Mouse (Mus musculus) adrenal gland, postnatal 4 days (tissue): ENCODE data around the gene Tcf25. TPM values are rescaled to one million over a fixed set of nuclear protein-coding genes. Genes with fewer than 3 reads are reported as not detected.
"Not testable (repeated sequence)": the region's sequence is repeated elsewhere in the genome, so short reads cannot be mapped to it uniquely, and the experiment has no call there.

Experiments
- DNase-seq, 2 experiments: peaks; one replicate each; pipeline ENCODE4 v3.0.0; 2021 to 2022; ENCODE audit warnings: low spot score in 2 of 2, mixed read lengths in 2 of 2
- total RNA-seq, 2 experiments: library from RNA; stranded (reverse); gene quantifications; 2 replicates each; pipeline ENCODE4 v1.2.3; 2021

Gene Tcf25
- total RNA-seq, 2 experiments from 2014 or later, result 221 to 224 TPM

DNA sequence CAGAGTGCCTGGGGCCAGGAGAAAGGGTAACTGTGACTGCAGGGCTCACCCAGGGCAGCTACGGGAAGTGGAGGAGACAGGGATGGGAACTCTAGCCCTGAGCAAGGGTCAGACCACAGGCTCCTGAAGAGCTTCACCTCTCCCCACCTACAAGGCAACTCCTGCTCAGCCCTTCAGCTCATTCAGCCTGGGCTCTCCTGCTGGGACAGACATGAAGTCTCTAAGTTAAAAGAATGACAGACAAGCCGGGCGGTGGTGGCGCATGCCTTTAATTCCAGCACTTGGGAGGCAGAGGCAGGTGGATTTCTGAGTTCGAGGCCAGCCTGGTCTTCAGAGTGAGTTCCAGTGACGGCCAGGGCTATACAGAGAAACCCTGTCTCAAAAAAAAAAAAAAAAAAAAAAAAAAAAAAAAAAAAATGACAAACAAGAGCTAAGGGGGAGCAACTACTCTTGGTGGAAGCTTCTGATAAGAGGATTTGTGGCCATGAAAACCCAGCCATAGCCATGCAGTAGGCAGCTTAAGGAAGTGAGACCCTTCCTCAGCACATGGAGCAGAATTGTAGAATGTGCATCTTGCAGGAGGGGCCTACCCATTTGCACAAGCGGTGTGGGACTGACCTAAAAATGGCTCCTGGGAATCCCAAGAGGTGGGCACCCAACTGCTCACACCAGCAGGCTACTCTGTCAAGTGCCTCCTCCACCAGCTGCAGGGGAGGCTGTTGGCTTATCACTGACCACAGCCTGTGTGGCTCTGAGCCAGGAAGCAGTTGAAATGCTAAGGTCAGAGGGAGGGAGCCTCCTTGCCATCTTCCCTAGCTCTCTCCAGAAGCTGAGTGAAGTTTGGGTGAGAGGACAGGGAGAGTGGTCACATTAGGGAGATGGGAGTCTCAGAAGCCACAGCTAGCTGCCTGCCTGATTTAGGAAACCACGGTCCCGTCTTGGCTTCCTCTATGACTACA lies 35.3 kb downstream of the Tcf25 start:
- peak in 1 of 2 experiments; percentile 43 for DNase-seq

DNA sequence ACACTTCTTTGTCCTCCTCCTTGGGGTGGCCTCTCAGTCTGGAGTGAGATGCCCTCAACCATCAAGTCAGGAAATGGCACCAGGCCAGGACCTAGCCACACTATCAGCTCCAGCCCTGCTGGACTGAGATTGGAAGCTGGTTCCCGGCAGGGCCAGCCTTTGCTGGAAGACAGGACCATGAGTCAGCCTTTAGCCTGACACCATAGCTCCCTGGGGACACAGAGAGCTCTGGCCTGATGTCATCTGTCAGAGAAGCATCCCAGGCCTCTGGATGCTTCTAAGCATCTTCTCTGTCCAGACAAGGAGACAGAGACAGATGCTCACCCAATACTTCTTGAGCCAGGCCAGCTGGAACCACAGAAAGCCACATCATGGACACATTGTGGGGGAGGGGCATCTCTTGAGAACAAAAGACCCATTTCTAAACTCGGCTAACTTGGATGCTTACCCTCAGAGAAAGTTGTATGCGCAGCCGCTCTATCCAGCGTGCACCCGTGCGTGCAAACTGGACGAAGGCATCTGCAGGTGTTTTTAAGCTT lies 36.6 kb downstream of the Tcf25 start:
- no peak for DNase-seq

DNA sequence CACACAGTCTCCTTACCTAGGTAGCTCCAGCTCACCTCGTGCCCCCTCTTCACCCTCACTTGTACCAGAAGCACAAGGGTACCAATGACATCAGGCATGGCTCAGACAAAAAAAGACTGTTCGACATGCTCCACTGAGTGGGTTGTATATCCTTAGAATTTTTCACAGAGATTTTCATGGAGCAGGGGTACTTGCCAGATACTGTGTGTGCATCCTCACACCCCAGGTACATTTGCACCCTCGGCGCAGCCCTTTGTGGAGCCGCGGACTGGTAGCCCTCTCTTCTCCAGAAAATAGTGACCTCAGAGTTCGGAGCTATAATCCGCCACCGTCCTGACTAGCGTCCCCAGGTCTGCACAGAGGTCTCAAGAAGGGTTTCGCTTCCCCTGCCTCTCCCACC lies 37.2 kb downstream of the Tcf25 start:
- DNase-seq, result no peak

DNA sequence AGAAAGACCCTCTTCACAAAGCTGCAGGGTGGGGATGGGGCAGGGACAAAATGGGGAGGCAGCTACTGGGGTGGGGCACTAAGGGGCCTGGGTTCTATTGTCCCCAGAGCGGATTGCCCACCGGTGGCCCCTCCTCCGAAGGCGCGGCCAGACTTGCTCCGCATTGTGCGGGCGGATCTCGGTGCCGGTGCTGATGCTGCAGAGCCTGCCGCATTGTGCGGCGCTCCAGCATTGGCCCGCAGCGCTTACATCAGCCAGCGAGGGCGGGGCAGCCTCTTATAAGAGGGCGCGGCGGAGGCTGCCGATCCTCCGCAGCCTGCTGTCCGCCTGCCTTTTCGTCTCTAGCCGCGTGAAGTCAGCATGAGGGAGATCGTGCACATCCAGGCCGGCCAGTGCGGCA lies 37.7 kb downstream of the Tcf25 start, which contains the start of gene Tubb3:
Tubb3 (plus strand) TSS at position 179 of the 400 bp plus-strand sequence.
- DNase-seq, result no peak

DNA sequence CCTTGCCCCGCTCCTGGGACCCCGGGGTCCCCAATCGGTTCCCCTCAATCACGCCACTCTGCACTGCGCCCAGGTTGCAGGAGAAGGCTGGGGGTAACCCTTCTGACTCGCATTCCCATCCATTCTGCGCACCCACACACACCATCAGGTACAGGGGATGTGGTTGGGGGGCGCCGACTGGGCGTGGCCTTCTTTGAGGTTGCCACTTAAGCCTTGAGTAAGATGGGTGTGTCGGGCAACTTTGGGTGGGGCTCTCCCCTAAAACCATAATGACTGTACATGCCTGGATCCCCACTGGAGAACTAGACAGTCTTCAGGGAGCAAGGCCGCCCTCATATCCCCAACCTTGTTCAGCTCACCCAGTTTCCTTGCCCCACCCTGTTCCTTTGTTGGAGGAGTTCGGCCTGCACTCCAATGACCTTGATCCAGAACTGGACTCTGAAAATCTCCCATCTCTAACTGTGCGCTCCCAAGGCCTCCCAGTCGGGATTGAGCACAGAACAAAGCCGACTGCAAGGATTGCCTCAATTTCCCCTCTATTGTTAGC lies 38.3 kb downstream of the Tcf25 start:
- DNase-seq, result no peak

DNA sequence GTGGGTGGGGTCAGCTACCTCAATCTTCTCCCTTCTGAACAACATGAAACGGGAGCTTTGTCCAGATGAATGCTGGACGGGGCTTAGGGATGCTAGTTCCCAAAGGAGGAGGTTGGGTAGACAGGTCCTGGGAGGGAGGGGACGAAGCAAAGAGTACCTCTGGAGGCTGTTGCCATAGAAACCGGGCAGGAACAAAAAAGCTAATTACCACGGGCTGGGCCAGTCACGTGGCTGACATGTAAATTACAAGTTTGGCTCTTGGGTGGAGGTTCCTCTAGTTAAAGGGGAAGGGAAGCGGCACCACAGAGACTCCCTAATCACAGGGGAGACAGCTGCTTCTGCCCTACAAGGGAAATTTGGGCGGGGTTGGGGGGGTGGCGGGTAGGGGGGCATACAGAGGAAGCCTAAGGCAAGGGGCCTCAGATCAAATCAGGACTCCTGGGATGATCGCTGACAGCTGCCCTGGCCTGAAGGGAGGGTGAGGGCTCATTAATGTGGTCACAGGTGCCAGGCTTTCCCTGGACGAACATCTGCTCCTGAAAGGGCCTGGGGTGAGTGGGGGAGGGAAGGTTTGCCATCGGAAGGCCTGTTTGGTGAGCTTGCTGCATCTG lies 39.1 kb downstream of the Tcf25 start:
- DNase-seq, result no peak

DNA sequence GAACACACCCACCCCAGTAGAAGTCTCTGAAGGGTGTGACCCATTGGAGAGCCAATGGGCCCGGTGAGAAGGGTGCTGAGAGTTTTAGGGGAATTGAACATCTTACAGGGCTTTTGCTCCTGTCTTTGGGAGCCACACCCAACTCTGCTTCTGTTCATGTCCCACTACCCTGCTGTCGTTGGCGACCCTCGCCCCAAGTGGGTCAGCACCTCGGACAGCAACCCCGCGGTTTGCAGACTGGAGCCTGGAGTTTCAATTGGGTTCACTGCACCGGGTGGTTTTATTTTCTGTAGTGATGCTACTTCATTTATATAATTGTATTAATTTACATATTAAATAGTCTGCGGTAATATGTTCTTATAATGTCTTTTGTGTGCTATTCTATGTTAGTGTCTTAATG lies 40.7 kb downstream of the Tcf25 start:
- DNase-seq, result no peak

DNA sequence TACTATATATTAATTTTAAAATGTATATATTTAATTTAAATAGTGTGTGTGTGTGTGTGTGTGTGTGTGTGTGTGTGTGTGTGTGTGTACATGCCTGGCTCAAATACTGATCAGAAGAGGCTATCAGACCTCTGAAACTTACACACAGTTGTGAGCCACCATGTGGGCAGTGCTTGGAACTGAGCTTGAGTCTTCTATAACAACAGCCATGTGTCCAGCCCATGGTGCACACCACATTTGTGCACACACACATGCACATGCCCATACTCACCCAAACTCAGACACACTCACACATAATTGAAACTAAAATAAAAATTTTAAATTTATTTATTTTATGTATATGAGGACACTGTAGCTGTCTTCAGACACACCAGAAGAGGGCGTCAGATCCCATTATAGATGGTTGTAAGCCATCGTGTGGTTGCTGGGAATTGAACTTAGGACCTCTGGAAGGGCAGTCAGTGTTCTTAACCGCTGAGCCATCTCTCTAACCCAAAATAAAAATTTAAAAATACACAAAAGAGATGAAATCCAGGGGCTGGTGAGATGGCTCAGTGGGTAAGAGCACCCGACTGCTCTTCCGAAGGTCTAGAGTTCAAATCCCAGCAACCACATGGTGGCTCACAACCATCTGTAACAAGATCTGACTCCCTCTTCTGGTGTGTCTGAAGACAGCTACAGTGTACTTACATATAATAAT lies 41.6 kb downstream of the Tcf25 start:
- DNase-seq, result not testable (repeated sequence)

DNA sequence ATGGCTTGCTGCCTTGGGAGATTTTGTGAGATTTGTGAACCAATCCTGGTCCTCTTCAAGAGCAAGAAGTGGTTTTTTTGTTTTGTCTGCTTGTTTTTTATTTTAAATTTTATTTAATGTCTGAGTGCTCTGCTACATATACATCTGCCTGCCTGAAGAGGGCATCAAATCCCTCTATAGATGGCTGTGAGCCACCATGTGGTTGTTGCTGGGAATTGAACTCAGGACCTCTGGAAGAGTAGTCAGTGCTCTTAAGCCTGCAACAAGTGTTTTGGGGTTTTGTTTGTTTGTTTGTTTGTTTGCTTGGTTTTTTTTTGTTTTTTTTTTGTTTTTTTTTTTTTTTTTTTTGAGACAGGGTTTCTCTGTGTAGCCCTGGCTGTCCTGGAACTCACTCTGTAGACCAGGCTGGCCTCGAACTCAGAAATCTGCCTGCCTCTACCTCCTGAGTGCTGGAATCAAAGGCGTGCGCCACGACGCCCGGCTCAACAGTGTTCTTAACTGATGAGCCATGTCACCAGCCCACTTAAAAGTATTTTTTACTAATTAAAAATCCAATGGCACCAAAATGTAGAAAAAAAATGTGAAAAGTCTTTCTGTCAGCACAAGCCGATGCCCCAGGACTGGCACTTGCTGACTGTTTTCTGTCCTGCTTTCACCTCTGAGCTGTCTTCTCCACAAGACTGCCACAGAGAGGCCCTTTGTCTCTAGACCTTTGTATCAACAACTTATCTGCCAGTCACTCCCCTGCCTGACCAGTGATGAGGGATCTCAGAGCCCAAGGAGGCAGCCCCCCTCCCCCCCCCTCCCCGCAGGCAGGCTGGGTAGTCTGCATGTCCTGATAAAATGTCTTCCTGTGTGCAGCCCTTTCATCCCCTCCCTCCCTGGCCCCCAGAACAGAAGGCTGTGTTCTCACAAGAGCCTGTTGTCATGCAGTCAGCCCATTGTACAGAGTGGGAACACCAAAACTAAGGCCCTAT lies 42.7 kb downstream of the Tcf25 start:
- DNase-seq, result no peak

DNA sequence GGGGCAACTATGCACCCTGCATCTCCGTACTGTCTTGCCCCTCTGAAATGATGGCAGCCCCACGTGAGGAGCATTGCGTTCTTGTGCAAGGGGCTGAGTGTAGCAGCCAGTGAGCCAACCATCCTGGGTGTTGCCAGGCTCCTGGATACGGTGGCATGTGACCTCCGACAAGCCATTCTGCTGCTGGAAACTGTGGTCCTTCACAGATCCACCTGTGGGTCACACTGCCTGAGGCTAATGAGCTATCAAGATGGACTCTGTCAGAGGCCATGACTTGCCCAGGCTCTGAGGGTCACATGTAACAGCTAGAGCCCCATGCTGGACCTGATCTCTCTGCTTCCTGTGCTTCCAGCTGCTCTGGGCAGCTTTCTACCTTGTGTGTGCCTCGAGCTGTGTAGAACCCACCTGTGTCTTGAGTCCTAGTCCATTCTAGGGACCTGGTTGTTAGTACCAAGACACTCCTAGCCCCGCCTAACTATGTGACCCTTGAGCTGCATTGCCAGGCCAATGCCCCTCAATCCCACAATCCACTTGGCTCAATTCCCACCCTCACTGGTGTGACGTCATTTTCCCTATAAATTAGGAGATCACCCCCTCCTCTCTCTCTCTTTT lies 43.5 kb downstream of the Tcf25 start:
- no peak for DNase-seq

DNA sequence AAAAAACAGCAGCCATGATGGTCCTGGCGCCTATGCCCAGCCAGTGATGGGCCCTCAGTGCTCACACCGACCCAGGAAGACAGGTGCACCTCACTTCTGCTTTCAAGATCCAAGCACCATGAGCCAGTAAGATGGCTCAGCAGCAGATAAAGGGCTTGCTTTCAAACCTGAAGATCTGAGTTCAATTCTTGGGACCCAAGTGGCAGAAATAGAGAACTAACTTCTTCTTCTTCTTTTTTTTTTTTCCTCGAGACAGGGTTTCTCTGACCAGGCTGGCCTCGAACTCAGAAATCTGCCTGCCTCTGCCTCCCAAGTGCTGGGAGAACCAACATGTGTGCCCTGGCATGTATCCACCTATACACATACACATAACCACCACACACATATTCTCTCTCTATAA lies 46.2 kb downstream of the Tcf25 start:
- no peak for DNase-seq

DNA sequence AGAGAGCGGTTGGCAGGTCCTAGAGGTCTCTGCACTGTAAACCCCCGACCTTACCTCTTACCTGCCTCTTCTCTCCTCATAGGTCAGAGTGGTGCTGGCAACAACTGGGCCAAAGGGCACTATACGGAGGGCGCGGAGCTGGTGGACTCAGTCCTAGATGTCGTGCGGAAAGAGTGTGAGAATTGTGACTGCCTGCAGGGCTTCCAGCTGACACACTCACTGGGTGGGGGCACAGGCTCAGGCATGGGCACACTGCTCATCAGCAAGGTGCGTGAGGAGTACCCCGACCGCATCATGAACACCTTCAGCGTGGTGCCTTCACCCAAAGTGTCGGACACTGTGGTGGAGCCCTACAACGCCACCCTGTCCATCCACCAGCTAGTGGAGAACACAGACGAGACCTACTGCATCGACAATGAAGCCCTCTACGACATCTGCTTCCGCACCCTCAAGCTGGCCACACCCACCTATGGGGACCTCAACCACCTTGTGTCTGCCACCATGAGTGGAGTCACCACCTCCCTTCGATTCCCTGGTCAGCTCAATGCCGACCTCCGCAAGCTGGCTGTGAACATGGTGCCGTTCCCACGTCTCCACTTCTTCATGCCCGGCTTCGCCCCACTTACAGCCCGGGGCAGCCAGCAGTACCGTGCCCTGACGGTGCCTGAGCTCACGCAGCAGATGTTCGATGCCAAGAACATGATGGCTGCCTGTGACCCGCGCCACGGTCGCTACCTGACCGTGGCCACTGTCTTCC lies 47.1 kb downstream of the Tcf25 start:
- DNase-seq, result no peak

DNA sequence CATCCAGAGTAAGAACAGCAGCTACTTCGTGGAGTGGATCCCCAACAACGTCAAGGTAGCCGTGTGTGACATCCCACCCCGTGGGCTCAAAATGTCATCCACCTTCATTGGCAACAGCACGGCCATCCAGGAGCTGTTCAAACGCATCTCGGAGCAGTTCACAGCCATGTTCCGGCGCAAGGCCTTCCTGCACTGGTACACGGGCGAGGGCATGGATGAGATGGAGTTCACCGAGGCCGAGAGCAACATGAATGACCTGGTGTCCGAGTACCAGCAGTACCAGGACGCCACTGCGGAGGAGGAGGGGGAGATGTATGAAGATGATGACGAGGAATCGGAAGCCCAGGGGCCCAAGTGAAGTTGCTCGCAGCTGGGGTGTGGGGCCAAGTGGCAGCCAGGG lies 47.8 kb downstream of the Tcf25 start:
- no peak for DNase-seq

DNA sequence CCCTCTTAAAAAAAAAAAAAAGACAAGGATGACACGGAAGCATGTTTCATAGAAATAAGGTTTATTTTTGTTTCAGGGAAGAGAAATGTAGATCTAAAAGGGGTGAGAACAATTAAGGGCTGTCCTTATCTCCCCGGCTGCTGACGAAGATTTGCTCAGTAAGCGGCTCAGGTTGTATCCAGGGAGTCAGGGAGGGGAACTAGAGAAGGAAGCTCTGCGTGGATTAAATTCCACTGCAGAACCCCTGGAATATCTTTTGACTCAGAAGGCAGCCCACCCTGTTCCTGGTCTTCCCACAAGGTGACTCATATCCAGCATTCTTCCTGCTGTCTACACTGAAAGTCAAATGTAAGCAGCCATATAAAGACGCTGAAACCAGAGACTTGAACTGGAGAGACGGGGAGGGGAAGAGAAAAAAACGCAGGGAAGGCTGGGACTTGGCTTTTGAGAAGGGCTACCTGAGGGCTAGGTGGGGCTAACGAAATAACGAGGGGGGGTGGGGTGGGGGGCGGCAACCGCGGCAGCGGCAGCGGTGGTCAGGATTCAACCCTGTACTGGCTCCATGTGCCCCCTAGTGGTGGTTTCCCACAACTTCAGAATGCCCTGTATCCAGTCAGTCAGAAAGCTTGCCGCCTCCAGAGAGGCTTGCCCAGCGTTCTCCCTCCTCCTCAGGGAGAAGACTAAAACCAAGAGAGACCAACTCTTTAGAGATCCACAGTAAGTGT lies 48.7 kb downstream of the Tcf25 start:
- DNase-seq, result peak in 1 of 2 experiments; percentile 58

DNA sequence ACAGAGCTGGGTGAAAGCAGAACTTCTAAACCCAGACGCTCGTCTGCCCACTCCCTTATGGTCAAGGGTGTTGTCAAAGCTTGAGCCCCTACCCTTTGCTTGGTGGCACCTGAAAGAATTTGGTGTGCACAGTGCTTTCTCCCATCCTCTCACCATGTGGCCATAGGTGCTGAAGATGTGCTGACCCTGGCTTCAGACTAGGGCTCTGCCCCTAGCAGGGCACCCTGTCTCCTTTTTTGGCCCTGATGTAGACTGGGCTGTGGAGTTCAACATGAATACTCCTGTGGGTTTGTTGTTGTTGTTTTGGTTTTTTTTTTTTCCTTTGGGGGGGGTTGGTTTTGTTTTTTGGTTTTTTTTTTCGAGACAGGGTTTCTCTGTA lies 49.2 kb downstream of the Tcf25 start:
- DNase-seq, result no peak

DNA sequence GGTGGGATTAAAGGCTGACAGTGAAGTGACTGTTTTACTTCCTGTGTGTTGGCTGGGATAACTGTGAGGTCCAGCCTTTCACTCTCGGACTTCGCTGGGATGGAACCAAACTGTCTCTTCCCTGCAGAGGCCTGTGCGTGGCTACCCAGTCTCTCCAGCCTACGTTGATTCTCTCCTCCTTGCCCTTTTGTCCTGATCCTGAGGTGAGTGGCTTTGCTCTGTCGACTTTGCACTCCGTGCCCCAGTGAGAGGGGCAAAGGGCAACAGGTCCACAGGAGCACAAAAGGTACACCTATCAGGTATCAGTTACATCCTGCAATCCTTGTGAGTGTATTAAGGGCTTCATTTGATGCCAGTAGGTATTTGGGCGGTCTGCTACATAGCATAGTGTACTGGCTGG lies 49.9 kb downstream of the Tcf25 start, which contains the start of gene Def8:
Def8 (plus strand) TSS at position 87 of the 400 bp plus-strand sequence.
- DNase-seq, result no peak

DNA sequence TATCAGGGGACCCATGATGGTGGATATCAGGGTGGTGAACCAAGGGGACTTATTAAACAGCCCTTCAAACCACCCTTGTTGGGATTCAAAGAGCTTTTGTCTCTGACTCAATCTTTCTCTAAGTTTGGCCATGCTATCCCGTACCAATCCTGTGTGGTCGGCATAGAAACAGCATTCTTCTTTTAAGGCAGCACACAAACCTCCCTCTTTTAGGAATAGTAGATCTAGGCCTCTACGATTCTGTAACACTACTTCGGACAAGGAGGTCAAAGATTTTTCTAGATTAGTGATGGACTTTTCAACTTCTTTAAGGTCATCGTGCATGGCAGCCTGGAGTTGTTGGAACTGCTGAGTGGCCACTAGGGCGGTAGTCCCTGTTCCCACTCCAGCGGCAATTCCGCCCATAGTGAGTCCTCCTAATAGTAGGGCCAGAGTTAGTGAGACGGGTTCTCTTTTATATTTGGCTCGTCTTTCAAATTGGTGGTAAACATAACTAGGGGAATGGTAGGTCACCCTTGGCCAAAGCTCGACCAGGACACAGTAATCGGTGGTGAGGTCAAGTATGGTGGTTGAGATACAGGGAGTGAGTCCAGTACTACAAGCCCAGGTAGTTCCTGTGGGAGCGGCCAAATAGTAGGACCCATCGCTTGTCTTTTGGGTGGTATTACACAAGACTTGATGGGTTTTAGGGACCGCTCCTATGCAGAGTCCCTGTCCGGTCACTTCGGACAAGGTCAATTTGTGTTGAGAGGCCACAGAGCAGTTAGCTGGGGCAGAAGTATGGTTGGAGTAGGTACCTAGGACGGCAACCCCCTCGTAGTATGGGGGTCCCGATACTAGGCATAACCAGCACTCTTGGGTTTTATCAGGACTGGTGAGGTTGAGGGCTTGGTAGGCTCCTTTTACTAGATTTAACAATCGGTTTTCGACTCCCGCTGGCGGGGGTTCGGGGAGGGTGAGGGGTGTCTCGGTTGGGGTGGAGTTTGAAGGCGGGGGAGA lies 53.3 kb downstream of the Tcf25 start:
- DNase-seq, result no peak
